Mouse (Mus musculus): ENCODE measurements around the gene Lamb1. TPM values are rescaled to one million over a fixed set of nuclear protein-coding genes. Genes with fewer than 3 reads are reported as not detected.

Lamb1 gene
- polyA plus RNA-seq, 1 experiment: 96.1 TPM

- Histone ChIP-seq H3K4me3 (ENCODE audit: insufficient read depth, poor library complexity, severe bottlenecking) (no peak overlapping the region), H3ac (ENCODE audit: control insufficient read depth, insufficient read length, low read depth) (no peak overlapping the region)
- TF ChIP-seq MYOD1 (IDR thresholded peaks at IDR 0.05; ENCODE audit: control insufficient read depth, insufficient read length, low read depth) (no peak), FOSL1 (IDR thresholded peaks at IDR 0.05; ENCODE audit: insufficient read depth, low read length, poor library complexity, severe bottlenecking) (no peak), CTCF (IDR thresholded peaks at IDR 0.05; ENCODE audit: control insufficient read depth, insufficient read depth, insufficient read length) (no peak), MAX (IDR thresholded peaks at IDR 0.05) (no peak), MYOG (IDR thresholded peaks at IDR 0.05; ENCODE audit: control insufficient read depth, extremely low read depth, insufficient read length) (no peak), USF1 (IDR thresholded peaks at IDR 0.05; ENCODE audit: low read depth) (no peak), CEBPB (IDR thresholded peaks at IDR 0.05; ENCODE audit: low read depth) (no peak)
Observed at GRCm38 (mm10) chr12:31377241-31377640, 112.2 kb downstream of the Lamb1 start.

More at GRCm38 (mm10) chr12:31377241-31377640, 112.2 kb downstream of the Lamb1 start:
- H3K27me3 ChIP-seq (ENCODE audit: control insufficient read depth, insufficient read depth, insufficient read length): no peaks in the 10 kb centered on the region
- H3K36me3 ChIP-seq (ENCODE audit: control insufficient read depth, insufficient read depth): no peaks in the 10 kb centered on the region
- H3K79me2 ChIP-seq (ENCODE audit: control insufficient read depth, insufficient read depth): no peaks in the 10 kb centered on the region
- no peaks in the 10 kb centered on the region for H3K79me3 ChIP-seq (ENCODE audit: low read depth)

Other genes starting within 250 kb of the Lamb1 start
- 0.90 TPM for gene Fam110c, start 191.4 kb upstream of the Lamb1 start, polyA plus RNA-seq (2012; fragmentation: generic; extraction: Trizol)
- not detected for gene Gm6993, start 24.5 kb upstream of the Lamb1 start, polyA plus RNA-seq (2012; fragmentation: generic; extraction: Trizol)
- gene Dld, start 86.2 kb downstream of the Lamb1 start, polyA plus RNA-seq (2012; fragmentation: generic; extraction: Trizol): 32.4 TPM
- not detected for gene Slc26a3, start 125.6 kb downstream of the Lamb1 start, polyA plus RNA-seq (2012; fragmentation: generic; extraction: Trizol)
- gene Cbll1, start 234.4 kb downstream of the Lamb1 start, polyA plus RNA-seq (2012; fragmentation: generic; extraction: Trizol): 8.2 TPM

Measured in C2C12 (cell line).